Mouse (Mus musculus) heart, embryonic 11.5 days (tissue): ENCODE measurements around the gene Rab31. TPM values are rescaled to one million over a fixed set of nuclear protein-coding genes. Genes with fewer than 3 reads are reported as not detected.

Experiments used
- ATAC-seq: fragments of 200-750 bp; cut with Nextera tagmentation; replicated peaks from 2 replicates; pipeline ENCODE4 v1.8.0; 2017; ENCODE audit warnings: moderate library complexity; ENCODE audit not compliant: insufficient number of reproducible peaks, low FRiP score, low TSS enrichment
- H3K27ac ChIP-seq: fragments of 300-500 bp; sonication (generic); 2 replicates; pipeline ENCODE4 v1.5.1; 2014; ENCODE audit warnings: mild to moderate bottlenecking, low read depth, low read length
- H3K27me3 ChIP-seq: fragments of 300-500 bp; sonication (generic); 2 replicates; pipeline ENCODE4 v1.6.1; 2014; ENCODE audit warnings: mild to moderate bottlenecking, low read length, mixed read lengths; ENCODE audit not compliant: control insufficient read depth, insufficient read depth
- H3K36me3 ChIP-seq: fragments of 300-500 bp; sonication (generic); 2 replicates; pipeline ENCODE4 v1.6.1; 2014; ENCODE audit warnings: mild to moderate bottlenecking, low read length, moderate library complexity, mixed read lengths; ENCODE audit not compliant: control insufficient read depth, insufficient read depth
- H3K4me1 ChIP-seq: fragments of 300-500 bp; sonication (generic); 2 replicates; pipeline ENCODE4 v1.6.1; 2014; ENCODE audit warnings: low read length; ENCODE audit not compliant: control insufficient read depth, insufficient read depth
- H3K4me2 ChIP-seq: fragments of 300-500 bp; sonication (generic); 2 replicates; pipeline ENCODE4 v1.6.1; 2014; ENCODE audit warnings: mild to moderate bottlenecking, moderate library complexity
- H3K4me3 ChIP-seq: fragments of 300-500 bp; sonication (generic); 2 replicates; pipeline ENCODE4 v1.5.1; 2014; ENCODE audit warnings: low read depth, low read length
- H3K9ac ChIP-seq: fragments of 300-500 bp; sonication (generic); 2 replicates; pipeline ENCODE4 v1.6.1; 2014; ENCODE audit warnings: mild to moderate bottlenecking, low read depth, low read length, moderate library complexity
- H3K9me3 ChIP-seq: fragments of 300-500 bp; sonication (generic); replicated peaks from 2 replicates; pipeline ENCODE4 v1.6.1; 2016; ENCODE audit warnings: low read length; ENCODE audit not compliant: control insufficient read depth
- WGBS: fragments of 180-500 bp; shearing (Covaris S2); extraction: QIAGEN DNeasy Blood & Tissue Kit; methylation state at CpG from one replicate; pipeline ENCODE4 v1.1.7; 2014; ENCODE audit not compliant: insufficient replicate concordance; 5-methylcytosine and 5-hydroxymethylcytosine counted together
- polyA plus RNA-seq: library from polyadenylated mRNA; unstranded; fragments of >200 nt; fragmentation: Nextera tagmentation; extraction: Ambion mirVana; gene quantifications from 2 replicates; pipeline ENCODE4 v1.2.1, GENCODE M21; 2014

Gene Rab31
- polyA plus RNA-seq, 1 experiment from 2014 or later: 33.2 TPM

DNA sequence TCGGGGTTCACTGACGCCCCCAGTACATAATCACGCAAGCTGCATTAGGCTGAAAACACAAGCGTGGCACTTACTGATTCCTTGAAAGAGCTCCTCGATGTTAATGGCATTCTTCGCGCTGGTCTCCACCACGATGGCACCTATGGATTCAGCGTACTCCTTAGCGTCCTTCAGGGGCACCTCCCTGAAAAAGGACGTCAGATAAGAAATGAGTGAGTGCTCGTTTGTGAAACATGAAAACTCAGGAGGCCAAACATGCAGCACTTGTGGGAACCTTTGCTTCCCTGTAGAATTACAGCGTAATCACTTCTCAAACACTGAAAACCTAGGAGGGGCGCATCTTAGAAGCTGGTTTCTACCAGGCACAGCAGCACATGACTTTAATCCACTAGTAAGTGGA, 104.8 kb downstream of the Rab31 start:
- H3K27ac ChIP-seq: no peak overlapping the region
- no peak for ATAC-seq
- no peaks in the 10 kb centered on the region for H3K4me1 ChIP-seq
- no peak overlapping the region for H3K4me3 ChIP-seq
- no peaks in the 10 kb centered on the region for H3K27me3 ChIP-seq
- H3K36me3 ChIP-seq: no peaks in the 10 kb centered on the region
- no peak overlapping the region for H3K4me2 ChIP-seq
- H3K9me3 ChIP-seq: no peaks in the 10 kb centered on the region
- no peak overlapping the region for H3K9ac ChIP-seq
- 79% methylated on average over 14 of the region's 14 CpGs for WGBS

GRCm38 (mm10) chr17:65666388-65667161, 106.0 kb downstream of the Rab31 start:
- Histone ChIP-seq H3K4me2 (no peak overlapping the region), H3K27me3 (no peaks in the 10 kb centered on the region), H3K4me1 (no peaks in the 10 kb centered on the region), H3K4me3 (no peak overlapping the region), H3K36me3 (no peaks in the 10 kb centered on the region), H3K9me3 (no peaks in the 10 kb centered on the region), H3K27ac (no peak overlapping the region), H3K9ac (no peak overlapping the region)
- WGBS: 67% methylated on average over 17 of the region's 17 CpGs
- ATAC-seq: no peak

DNA sequence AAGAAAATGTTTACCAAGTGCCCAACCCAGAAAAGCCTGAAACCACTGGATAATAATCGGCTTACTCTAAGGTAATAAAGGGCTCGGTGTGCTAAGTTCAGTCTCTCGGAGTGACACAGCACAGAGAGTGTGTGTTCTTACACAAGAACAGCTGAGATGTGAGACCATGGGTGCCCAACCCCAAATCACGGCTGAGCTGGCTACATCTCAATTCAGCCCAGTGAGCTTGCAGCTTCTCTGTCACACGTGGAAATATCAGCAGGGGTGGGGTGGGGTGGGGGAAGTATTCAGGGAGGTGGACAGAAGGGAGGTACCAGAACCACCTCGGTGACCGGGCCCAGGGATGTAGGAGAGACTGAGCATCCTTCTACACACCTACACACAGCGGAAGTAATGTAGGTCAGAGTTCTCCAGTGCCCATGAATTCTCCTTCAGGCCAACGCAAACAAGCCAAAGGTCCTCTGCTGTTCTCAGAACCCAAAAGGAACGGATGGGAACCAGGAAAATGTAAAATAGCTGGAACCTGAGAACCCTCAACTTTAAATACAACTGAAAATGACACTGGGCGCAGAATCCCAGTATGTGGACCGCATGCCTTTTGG, 106.7 kb downstream of the Rab31 start:
- Histone ChIP-seq H3K4me2 (no peak overlapping the region), H3K36me3 (no peaks in the 10 kb centered on the region), H3K4me3 (no peak overlapping the region), H3K27me3 (no peaks in the 10 kb centered on the region), H3K9me3 (no peaks in the 10 kb centered on the region), H3K4me1 (no peaks in the 10 kb centered on the region), H3K27ac (no peak overlapping the region), H3K9ac (no peak overlapping the region)
- 86% methylated on average over 12 of the region's 12 CpGs for WGBS
- ATAC-seq: no peak

DNA sequence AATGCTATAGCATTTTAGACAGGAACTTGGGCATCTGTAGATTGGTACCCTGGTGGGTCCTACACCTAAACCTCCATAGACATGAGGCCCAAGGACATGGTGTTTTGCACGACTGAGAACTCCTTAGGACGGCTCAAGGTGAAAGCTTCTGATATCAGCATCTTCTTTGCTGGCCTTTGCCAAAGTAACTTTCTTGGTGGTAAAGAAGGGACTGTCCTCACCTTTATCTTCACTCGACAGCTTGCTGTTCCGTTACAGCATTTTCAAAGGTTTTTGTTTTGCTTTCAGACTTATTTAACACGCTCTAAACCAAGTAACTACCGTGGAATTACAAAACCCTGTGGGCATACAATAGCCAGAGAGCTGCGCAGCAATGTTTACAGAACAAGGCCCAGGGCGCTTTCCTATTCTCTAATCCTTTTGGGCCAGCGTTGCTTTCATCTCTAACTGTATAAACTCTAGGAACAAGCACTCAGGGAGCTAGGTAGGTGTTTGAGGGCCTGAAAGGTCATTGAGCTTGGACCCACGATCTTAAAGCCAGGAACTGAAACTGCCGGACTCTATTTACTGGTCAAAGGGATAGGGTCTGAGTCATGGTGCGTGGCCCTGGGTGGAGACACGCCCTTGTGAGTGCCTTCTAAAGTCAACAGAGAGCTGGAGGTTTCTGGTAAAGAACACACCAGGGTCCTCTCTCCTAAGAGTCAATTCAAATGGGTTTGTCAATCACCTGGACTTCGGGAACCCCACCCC, 109.0 kb downstream of the Rab31 start:
- Histone ChIP-seq H3K4me3 (no peak overlapping the region), H3K36me3 (no peaks in the 10 kb centered on the region), H3K27ac (no peak overlapping the region), H3K4me1 (no peaks in the 10 kb centered on the region), H3K27me3 (no peaks in the 10 kb centered on the region), H3K9me3 (no peaks in the 10 kb centered on the region), H3K4me2 (no peak overlapping the region), H3K9ac (no peak overlapping the region)
- ATAC-seq: no peak
- 75% methylated on average over 14 of the region's 14 CpGs for WGBS

DNA sequence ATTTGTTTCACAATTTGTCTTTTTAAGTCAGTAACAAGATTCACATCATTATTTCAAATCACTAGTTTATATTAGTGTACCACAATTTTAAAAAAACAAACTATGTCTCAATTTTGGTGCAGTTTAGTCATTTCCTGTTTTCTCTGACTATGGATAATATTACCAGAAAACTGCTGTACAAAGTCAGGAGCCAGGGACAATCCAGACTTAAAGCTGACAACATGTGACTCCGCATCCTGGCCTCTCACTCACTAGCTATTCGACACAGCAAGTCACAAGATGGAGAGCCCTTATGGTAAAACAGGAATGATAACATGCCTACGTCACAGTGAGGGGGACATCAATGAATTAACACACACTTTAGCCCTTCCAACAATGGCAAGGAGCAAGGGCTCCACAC, 109.9 kb downstream of the Rab31 start:
- Histone ChIP-seq H3K4me2 (no peak overlapping the region), H3K9ac (no peak overlapping the region), H3K27me3 (no peaks in the 10 kb centered on the region), H3K9me3 (no peaks in the 10 kb centered on the region), H3K27ac (no peak overlapping the region), H3K36me3 (no peaks in the 10 kb centered on the region), H3K4me1 (no peaks in the 10 kb centered on the region), H3K4me3 (no peak overlapping the region)
- ATAC-seq: no peak
- WGBS: 74% methylated on average over 3 of the region's 3 CpGs

GRCm38 (mm10) chr17:65658416-65658815, 114.1 kb downstream of the Rab31 start:
- no peak overlapping the region for H3K9ac ChIP-seq
- H3K9me3 ChIP-seq: no peaks in the 10 kb centered on the region
- ATAC-seq: no peak
- no peaks in the 10 kb centered on the region for H3K27me3 ChIP-seq
- no peak overlapping the region for H3K4me3 ChIP-seq
- WGBS: 74% methylated on average over 2 of the region's 2 CpGs
- no peaks in the 10 kb centered on the region for H3K36me3 ChIP-seq
- H3K4me2 ChIP-seq: no peak overlapping the region
- no peaks in the 10 kb centered on the region for H3K4me1 ChIP-seq
- H3K27ac ChIP-seq: no peak overlapping the region

DNA sequence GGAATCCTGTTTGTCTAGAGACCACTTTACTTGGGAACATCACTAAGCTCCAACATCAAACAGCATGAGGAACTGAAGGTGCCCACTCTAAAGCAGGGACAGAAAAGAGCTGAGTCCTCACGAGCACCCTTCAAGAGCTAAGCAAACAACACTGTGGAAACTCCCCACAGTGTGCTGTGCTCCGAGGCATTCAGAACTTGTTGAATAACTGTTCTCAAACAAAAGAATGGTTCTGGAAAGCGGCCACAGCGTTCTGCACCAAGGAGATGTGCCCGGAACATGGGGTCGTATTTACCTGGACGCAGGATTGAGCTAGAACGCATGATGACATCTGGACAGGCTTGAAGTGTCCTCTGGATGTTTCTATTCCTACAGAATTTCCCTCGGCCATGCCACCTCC, 114.6 kb downstream of the Rab31 start:
- Histone ChIP-seq H3K4me2 (no peak overlapping the region), H3K9ac (no peak overlapping the region), H3K27ac (no peak overlapping the region), H3K9me3 (no peaks in the 10 kb centered on the region), H3K4me1 (no peaks in the 10 kb centered on the region), H3K4me3 (no peak overlapping the region), H3K36me3 (no peaks in the 10 kb centered on the region), H3K27me3 (no peaks in the 10 kb centered on the region)
- ATAC-seq: no peak
- 86% methylated on average over 9 of the region's 9 CpGs for WGBS

- no peaks in the 10 kb centered on the region for H3K36me3 ChIP-seq
- WGBS: 75% methylated on average over 6 of the region's 6 CpGs
- no peak overlapping the region for H3K4me2 ChIP-seq
- H3K27ac ChIP-seq: no peak overlapping the region
- no peaks in the 10 kb centered on the region for H3K27me3 ChIP-seq
- H3K4me3 ChIP-seq: no peak overlapping the region
- H3K9me3 ChIP-seq: no peaks in the 10 kb centered on the region
- no peak overlapping the region for H3K9ac ChIP-seq
- no peaks in the 10 kb centered on the region for H3K4me1 ChIP-seq
- no peak for ATAC-seq
Measured at GRCm38 (mm10) chr17:65656731-65657130, 115.8 kb downstream of the Rab31 start.
